Mouse (Mus musculus): ENCODE data around the gene Gnaq.

GRCm38 (mm10) chr19:16425596-16425995, 293.0 kb downstream of the Gnaq start:
- TF ChIP-seq CTCF (IDR thresholded peaks at IDR 0.05; ENCODE audit: borderline replicate concordance, insufficient read depth, low read depth, low read length) (no peak), POLR2A (IDR thresholded peaks at IDR 0.05; ENCODE audit: borderline replicate concordance, insufficient read depth, low read length) (no peak)
